Mouse (Mus musculus): ENCODE measurements around the gene Scgb2b11.
"Not testable (repeated sequence)": the region's sequence is repeated elsewhere in the genome, so short reads cannot be mapped to it uniquely, and the experiment has no call there.

Gene Scgb2b11

DNA sequence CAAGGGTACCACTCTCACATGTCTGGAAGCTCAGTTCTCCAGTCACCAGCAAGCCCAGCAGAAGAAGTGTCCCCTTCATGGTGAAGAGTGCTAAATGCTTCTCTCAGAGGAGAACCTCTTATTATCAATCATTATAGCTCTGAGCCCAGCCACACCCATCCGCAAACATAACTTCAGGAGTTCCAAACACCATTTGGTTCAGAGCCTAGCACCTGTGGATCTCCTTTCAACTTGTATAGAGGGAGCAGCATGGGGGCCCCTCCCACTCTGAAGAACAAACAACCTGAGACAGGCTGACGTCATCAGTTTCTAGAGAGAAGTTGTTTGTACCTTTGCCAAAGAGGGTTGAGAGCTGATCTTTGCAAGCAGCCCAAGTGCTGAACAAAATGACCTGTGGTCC, at the start of gene Scgb2b11:
Gene Scgb2b11 (minus strand): TSS at position 101 of the 400 bp plus-strand sequence.
- not testable (repeated sequence) for DNase-seq (ENCODE audit: low read depth in 2 of 2, low spot score in 2 of 2)

GRCm38 (mm10) chr7:32222540-32222939, 11.6 kb upstream of the Scgb2b11 start, which contains the start of gene Scgb1b11:
Gene Scgb1b11, plus strand, starts transcription at chr7:32222840.
- not testable (repeated sequence) for DNase-seq (ENCODE audit: low read depth in 2 of 2, low spot score in 2 of 2)
